Mouse (Mus musculus) ES-E14 (cell line): Measurements from ENCODE around the gene Nova2.

Experiments
- CHD2 ChIP-seq: IDR thresholded peaks from 2 replicates; pipeline ENCODE4 v1.6.1; 2014; ENCODE audit warnings: mild to moderate bottlenecking, low read depth, low read length, inconsistent platforms
- MAFK ChIP-seq: IDR thresholded peaks from 2 replicates; pipeline ENCODE4 v1.6.1; 2014; ENCODE audit warnings: mild to moderate bottlenecking, low read depth, low read length, inconsistent platforms; ENCODE audit not compliant: insufficient read depth
- ZC3H11A ChIP-seq: IDR thresholded peaks from 2 replicates; pipeline ENCODE4 v1.6.1; 2012; ENCODE audit warnings: low read depth, mild to moderate bottlenecking, inconsistent platforms, low read length, borderline replicate concordance
- ZNF384 ChIP-seq: IDR thresholded peaks from 2 replicates; pipeline ENCODE4 v1.6.1; 2012; ENCODE audit warnings: low read depth, low read length, inconsistent platforms

DNA sequence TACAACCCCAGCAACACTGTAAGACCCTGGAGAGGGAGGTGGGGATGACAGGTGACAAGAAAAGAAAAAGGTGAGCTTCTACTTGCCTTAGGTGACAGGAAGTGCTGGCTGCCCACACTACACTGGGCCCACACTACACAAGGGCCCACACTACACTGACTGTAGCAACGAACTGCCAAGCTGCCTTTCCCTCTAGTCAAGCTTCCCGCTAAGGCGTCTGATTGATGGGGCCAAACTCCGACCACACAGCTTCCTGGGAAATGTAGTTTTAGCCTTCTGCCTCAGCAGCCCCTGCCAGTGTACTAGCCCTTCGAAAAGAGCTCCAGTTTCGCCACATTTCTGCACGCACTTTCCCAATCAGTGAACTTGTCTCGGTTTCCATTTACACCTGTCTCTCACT, 41.9 kb downstream of the Nova2 start:
- TF ChIP-seq ZC3H11A (no peak), MAFK (no peak), CHD2 (no peak), ZNF384 (no peak)
